Mouse (Mus musculus) small intestine, adult 2 months (tissue): ENCODE measurements at regions not wholly inside any gene's neighbourhood (a gene's known extent, or its start where the extent isn't known, plus 50 kb on each side); places are given as distances from the start of the nearest gene placed in this dataset.

Source experiments
- CTCF ChIP-seq: fragments of 200-500 bp; IDR thresholded peaks from 2 replicates; pipeline ENCODE4 v1.5.1; 2012; ENCODE audit warnings: low read depth, mild to moderate bottlenecking, control low read depth, inconsistent platforms, low read length, moderate library complexity, mixed read lengths; ENCODE audit not compliant: insufficient replicate concordance, insufficient read length; ENCODE audit errors: extremely low read depth
- POLR2A ChIP-seq: fragments of 200-500 bp; IDR thresholded peaks from 2 replicates; pipeline ENCODE4 v1.6.1; 2012; ENCODE audit warnings: low read depth, mild to moderate bottlenecking, control low read depth, inconsistent platforms, low read length, moderate library complexity

- TF ChIP-seq CTCF (no peak), POLR2A (no peak)
Observed at GRCm38 (mm10) chr7:129787736-129788135, 196.1 kb downstream of the Wdr11 start.
